Mouse (Mus musculus): ENCODE measurements around the gene Pcca. TPM values are rescaled to one million over a fixed set of nuclear protein-coding genes. Genes with fewer than 3 reads are reported as not detected.

Pcca gene
- polyA plus RNA-seq, 1 experiment = 2.5 TPM

- no peaks in the 10 kb centered on the region for H3K27me3 ChIP-seq (replicated peaks)
- no peaks in the 10 kb centered on the region for H3K9me3 ChIP-seq
- TF ChIP-seq GATA1 (IDR thresholded peaks at IDR 0.05; ENCODE audit: borderline replicate concordance, low read length) (no peak), FLI1 (IDR thresholded peaks at IDR 0.05; ENCODE audit: low read length) (no peak)
- H3K36me3 ChIP-seq (replicated peaks; ENCODE audit: low read length) = no peaks in the 10 kb centered on the region
- 0 out of 2 replicates have a peak, but pooled peaks cover 3% of the 10 kb centered on the region for H3K4me1 ChIP-seq
- H3K4me3 ChIP-seq (replicated peaks) = no peak overlapping the region
Observed at GRCm38 (mm10) chr14:122597534-122597933, 63.4 kb downstream of the Pcca start.

GRCm38 (mm10) chr14:122598802-122599201 lies 64.7 kb downstream of the Pcca start:
- Histone ChIP-seq H3K36me3 (replicated peaks; ENCODE audit: low read length) (no peaks in the 10 kb centered on the region), H3K4me3 (replicated peaks) (no peak overlapping the region), H3K9me3 (no peaks in the 10 kb centered on the region), H3K27me3 (replicated peaks) (no peaks in the 10 kb centered on the region), H3K4me1 (peaks cover 11% of the 10 kb centered on the region)
- TF ChIP-seq FLI1 (IDR thresholded peaks at IDR 0.05; ENCODE audit: low read length) = no peak
- TF ChIP-seq GATA1 (IDR thresholded peaks at IDR 0.05; ENCODE audit: borderline replicate concordance, low read length) = no peak

- no peaks in the 10 kb centered on the region for H3K36me3 ChIP-seq (replicated peaks; ENCODE audit: low read length)
- H3K9me3 ChIP-seq = no peaks in the 10 kb centered on the region
- H3K4me3 ChIP-seq (replicated peaks) = no peak overlapping the region
- H3K4me1 ChIP-seq = peaks cover 11% of the 10 kb centered on the region
- TF ChIP-seq FLI1 (IDR thresholded peaks at IDR 0.05; ENCODE audit: low read length) (no peak), GATA1 (IDR thresholded peaks at IDR 0.05; ENCODE audit: borderline replicate concordance, low read length) (no peak)
- no peaks in the 10 kb centered on the region for H3K27me3 ChIP-seq (replicated peaks)
Observed at GRCm38 (mm10) chr14:122599839-122600238, 65.7 kb downstream of the Pcca start.

GRCm38 (mm10) chr14:122602701-122603100 lies 68.6 kb downstream of the Pcca start:
- Histone ChIP-seq H3K4me1 (peaks cover 11% of the 10 kb centered on the region), H3K9me3 (no peaks in the 10 kb centered on the region), H3K27me3 (replicated peaks) (no peaks in the 10 kb centered on the region), H3K36me3 (replicated peaks; ENCODE audit: low read length) (no peaks in the 10 kb centered on the region), H3K4me3 (replicated peaks) (no peak overlapping the region)
- TF ChIP-seq FLI1 (IDR thresholded peaks at IDR 0.05; ENCODE audit: low read length) (no peak), GATA1 (IDR thresholded peaks at IDR 0.05; ENCODE audit: borderline replicate concordance, low read length) (no peak)

GRCm38 (mm10) chr14:122606499-122606898 lies 72.4 kb downstream of the Pcca start:
- Histone ChIP-seq H3K9me3 (no peaks in the 10 kb centered on the region), H3K4me3 (replicated peaks) (no peak overlapping the region), H3K36me3 (replicated peaks; ENCODE audit: low read length) (no peaks in the 10 kb centered on the region), H3K4me1 (peaks cover 10% of the 10 kb centered on the region), H3K27me3 (replicated peaks) (no peaks in the 10 kb centered on the region)
- TF ChIP-seq GATA1 (IDR thresholded peaks at IDR 0.05; ENCODE audit: borderline replicate concordance, low read length) (no peak), FLI1 (IDR thresholded peaks at IDR 0.05; ENCODE audit: low read length) (no peak)

- Histone ChIP-seq H3K27me3 (replicated peaks) (no peaks in the 10 kb centered on the region), H3K4me1 (peaks cover 8% of the 10 kb centered on the region), H3K4me3 (replicated peaks) (no peak overlapping the region), H3K9me3 (no peaks in the 10 kb centered on the region), H3K36me3 (replicated peaks; ENCODE audit: low read length) (no peaks in the 10 kb centered on the region)
- no peak for TF ChIP-seq GATA1 (IDR thresholded peaks at IDR 0.05; ENCODE audit: borderline replicate concordance, low read length)
- no peak for TF ChIP-seq FLI1 (IDR thresholded peaks at IDR 0.05; ENCODE audit: low read length)
Observed at GRCm38 (mm10) chr14:122607456-122607855, 73.3 kb downstream of the Pcca start.

GRCm38 (mm10) chr14:122608323-122608722 lies 74.2 kb downstream of the Pcca start:
- TF ChIP-seq GATA1 (IDR thresholded peaks at IDR 0.05; ENCODE audit: borderline replicate concordance, low read length) (no peak), FLI1 (IDR thresholded peaks at IDR 0.05; ENCODE audit: low read length) (no peak)
- H3K4me1 ChIP-seq = peaks cover 3% of the 10 kb centered on the region
- H3K4me3 ChIP-seq (replicated peaks) = no peak overlapping the region
- no peaks in the 10 kb centered on the region for H3K9me3 ChIP-seq
- no peaks in the 10 kb centered on the region for H3K36me3 ChIP-seq (replicated peaks; ENCODE audit: low read length)
- H3K27me3 ChIP-seq (replicated peaks) = no peaks in the 10 kb centered on the region

- Histone ChIP-seq H3K36me3 (replicated peaks; ENCODE audit: low read length) (no peaks in the 10 kb centered on the region), H3K27me3 (replicated peaks) (no peaks in the 10 kb centered on the region), H3K9me3 (no peaks in the 10 kb centered on the region), H3K4me1 (no peaks in the 10 kb centered on the region), H3K4me3 (replicated peaks) (no peak overlapping the region)
- no peak for TF ChIP-seq FLI1 (IDR thresholded peaks at IDR 0.05; ENCODE audit: low read length)
Observed at GRCm38 (mm10) chr14:122611035-122611434, 76.9 kb downstream of the Pcca start.

GRCm38 (mm10) chr14:122612317-122612716 lies 78.2 kb downstream of the Pcca start:
- Histone ChIP-seq H3K36me3 (replicated peaks; ENCODE audit: low read length) (no peaks in the 10 kb centered on the region), H3K4me3 (replicated peaks) (no peak overlapping the region), H3K4me1 (no peaks in the 10 kb centered on the region), H3K9me3 (no peaks in the 10 kb centered on the region), H3K27me3 (replicated peaks) (no peaks in the 10 kb centered on the region)
- TF ChIP-seq FLI1 (IDR thresholded peaks at IDR 0.05; ENCODE audit: low read length) (no peak), GATA1 (IDR thresholded peaks at IDR 0.05; ENCODE audit: borderline replicate concordance, low read length) (no peak)

GRCm38 (mm10) chr14:122617656-122618055 lies 83.5 kb downstream of the Pcca start:
- Histone ChIP-seq H3K9me3 (no peaks in the 10 kb centered on the region), H3K4me1 (no peaks in the 10 kb centered on the region), H3K27me3 (replicated peaks) (no peaks in the 10 kb centered on the region), H3K36me3 (replicated peaks; ENCODE audit: low read length) (no peaks in the 10 kb centered on the region), H3K4me3 (replicated peaks) (no peak overlapping the region)
- no peak for TF ChIP-seq GATA1 (IDR thresholded peaks at IDR 0.05; ENCODE audit: borderline replicate concordance, low read length)
- TF ChIP-seq FLI1 (IDR thresholded peaks at IDR 0.05; ENCODE audit: low read length) = no peak

- Histone ChIP-seq H3K4me1 (peaks cover 4% of the 10 kb centered on the region; the same call in 1 of the 2 replicates), H3K36me3 (replicated peaks; ENCODE audit: low read length) (no peaks in the 10 kb centered on the region), H3K9me3 (no peaks in the 10 kb centered on the region), H3K27me3 (replicated peaks) (no peaks in the 10 kb centered on the region), H3K4me3 (replicated peaks) (no peak overlapping the region)
- TF ChIP-seq GATA1 (IDR thresholded peaks at IDR 0.05; ENCODE audit: borderline replicate concordance, low read length) (no peak), FLI1 (IDR thresholded peaks at IDR 0.05; ENCODE audit: low read length) (no peak)
Observed at GRCm38 (mm10) chr14:122633416-122633815, 99.3 kb downstream of the Pcca start.
